Comparison of ENCODE assay signal across 16 mouse cellular contexts in genomic region chr11:96886942-96887546, GRCm38 (mm10). TPM values are rescaled to one million over a fixed set of nuclear protein-coding genes. Genes with fewer than 3 reads are reported as not detected.
DNase-seq lines count a peak whose midpoint lies in the region; ATAC-seq and TF ChIP-seq lines count a peak whose summit lies in the region.
"Had no signal": no experiment of that assay in that cellular context is flagged by ENCODE, and none has a peak within 500 bp of the region (broad histone marks: within the 10 kb centered on the region; RNA-seq: fewer than 3 reads in every experiment).

No protein-coding gene starts in this region.

- H3K9me3 ChIP-seq in midbrain, embryonic 10.5 days (replicated peaks): no peaks in the 10 kb centered on the region
- H3K9me3 ChIP-seq in midbrain, postnatal 0 days (ENCODE audit: low read length): no peaks in the 10 kb centered on the region
- no peaks in the 10 kb centered on the region for H3K9me3 ChIP-seq in embryonic facial prominence, embryonic 13.5 days
- H3K9me3 ChIP-seq in hindbrain, embryonic 12.5 days (replicated peaks): no peaks in the 10 kb centered on the region
- no peaks in the 10 kb centered on the region for H3K9me3 ChIP-seq in neural tube, embryonic 13.5 days
- H3K9me3 ChIP-seq: G1E had no signal

- H3K4me2 ChIP-seq in midbrain, postnatal 0 days (ENCODE audit: low read depth, low read length, poor library complexity, severe bottlenecking): no peak overlapping the region
- no peak overlapping the region for H3K4me2 ChIP-seq in embryonic facial prominence, embryonic 13.5 days
- H3K4me2 ChIP-seq in hindbrain, embryonic 12.5 days (replicated peaks): no peak overlapping the region
- H3K4me2 ChIP-seq in neural tube, embryonic 13.5 days: no peak overlapping the region

- no peak for DNase-seq in midbrain, embryonic 10.5 days (ENCODE audit: low spot score)
- no peak for DNase-seq in midbrain, postnatal 0 days (ENCODE audit: low spot score)
- no peak for DNase-seq in frontal cortex, postnatal 25 days (ENCODE audit: low spot score in 2 of 2)
- no peak for DNase-seq in right cerebral cortex, postnatal 14 days
- DNase-seq: adrenal gland, adult 8-10 months; heart, postnatal 10 days; liver had no signal

- no peak for TF ChIP-seq CTCF in midbrain, postnatal 0 days (IDR thresholded peaks at IDR 0.05)

- no peaks in the 10 kb centered on the region for H3K36me3 ChIP-seq in midbrain, embryonic 10.5 days
- H3K36me3 ChIP-seq in midbrain, postnatal 0 days (ENCODE audit: insufficient read depth, low read length): no peaks in the 10 kb centered on the region
- no peaks in the 10 kb centered on the region for H3K36me3 ChIP-seq in embryonic facial prominence, embryonic 13.5 days
- H3K36me3 ChIP-seq in hindbrain, embryonic 12.5 days: no peaks in the 10 kb centered on the region
- no peaks in the 10 kb centered on the region for H3K36me3 ChIP-seq in neural tube, embryonic 13.5 days
- H3K36me3 ChIP-seq: G1E had no signal

- peaks cover 47% of the 10 kb centered on the region for H3K4me1 ChIP-seq in midbrain, embryonic 10.5 days
- 0 out of 2 replicates have a peak, but pooled peaks cover 7% of the 10 kb centered on the region for H3K4me1 ChIP-seq in midbrain, postnatal 0 days (ENCODE audit: insufficient read depth, low read length)
- H3K4me1 ChIP-seq in embryonic facial prominence, embryonic 13.5 days: peaks cover 18% of the 10 kb centered on the region
- peaks cover 39% of the 10 kb centered on the region for H3K4me1 ChIP-seq in hindbrain, embryonic 12.5 days
- H3K4me1 ChIP-seq in neural tube, embryonic 13.5 days (replicated peaks): peaks cover 47% of the 10 kb centered on the region

- no peak overlapping the region for H3K4me3 ChIP-seq in midbrain, embryonic 10.5 days
- H3K4me3 ChIP-seq in midbrain, postnatal 0 days (ENCODE audit: low read depth, low read length): no peak overlapping the region
- H3K4me3 ChIP-seq in embryonic facial prominence, embryonic 13.5 days: no peak overlapping the region
- no peak overlapping the region for H3K4me3 ChIP-seq in hindbrain, embryonic 12.5 days
- H3K4me3 ChIP-seq in neural tube, embryonic 13.5 days: no peak overlapping the region
- H3K4me3 ChIP-seq: erythroblast, embryonic 14.5 days had no signal

- no peak for ATAC-seq in midbrain, postnatal 0 days (ENCODE audit: low FRiP score)
- ATAC-seq in embryonic facial prominence, embryonic 13.5 days (ENCODE audit: insufficient number of reproducible peaks, insufficient read depth, low FRiP score, low TSS enrichment, low read depth): no peak
- ATAC-seq in hindbrain, embryonic 12.5 days (ENCODE audit: low FRiP score): no peak
- no peak for ATAC-seq in neural tube, embryonic 13.5 days (ENCODE audit: low read depth)
- no peak for ATAC-seq in activated CD4-positive, CD25-positive, alpha-beta regulatory T cell, adult 4 months
- ATAC-seq: lung, postnatal 0 days had no signal

- WGBS in midbrain, embryonic 10.5 days: 89% methylated on average over 8 of the region's 8 CpGs
- 80% methylated on average over 8 of the region's 8 CpGs for WGBS in midbrain, postnatal 0 days
- 82% methylated on average over 8 of the region's 8 CpGs for WGBS in embryonic facial prominence, embryonic 13.5 days
- WGBS in hindbrain, embryonic 12.5 days: 77% methylated on average over 8 of the region's 8 CpGs
- 77% methylated on average over 8 of the region's 8 CpGs for WGBS in neural tube, embryonic 13.5 days

- H3K9ac ChIP-seq in midbrain, postnatal 0 days (replicated peaks; ENCODE audit: low read length, poor library complexity, severe bottlenecking): no peak overlapping the region
- no peak overlapping the region for H3K9ac ChIP-seq in embryonic facial prominence, embryonic 13.5 days
- H3K9ac ChIP-seq in hindbrain, embryonic 12.5 days: 0 out of 2 replicates have a peak overlapping the region, but pooled peaks have one; percentile 46
- no peak overlapping the region for H3K9ac ChIP-seq in neural tube, embryonic 13.5 days

- no peaks in the 10 kb centered on the region for H3K27me3 ChIP-seq in midbrain, embryonic 10.5 days (ENCODE audit: low read depth, poor library complexity, severe bottlenecking)
- no peaks in the 10 kb centered on the region for H3K27me3 ChIP-seq in midbrain, postnatal 0 days (ENCODE audit: insufficient read depth, low read length)
- H3K27me3 ChIP-seq in embryonic facial prominence, embryonic 13.5 days: no peaks in the 10 kb centered on the region
- no peaks in the 10 kb centered on the region for H3K27me3 ChIP-seq in hindbrain, embryonic 12.5 days
- H3K27me3 ChIP-seq in neural tube, embryonic 13.5 days: no peaks in the 10 kb centered on the region

- peak overlapping the region; percentile 93 for H3K27ac ChIP-seq in midbrain, embryonic 10.5 days (replicated peaks)
- no peak overlapping the region for H3K27ac ChIP-seq in midbrain, postnatal 0 days (ENCODE audit: low read depth, low read length)
- peak overlapping the region; percentile 33; the same call in 1 of the 2 replicates for H3K27ac ChIP-seq in embryonic facial prominence, embryonic 13.5 days
- peak overlapping the region; percentile 93 for H3K27ac ChIP-seq in hindbrain, embryonic 12.5 days
- H3K27ac ChIP-seq in neural tube, embryonic 13.5 days (replicated peaks): peak overlapping the region; percentile 88

RNA-seq across cellular contexts. Expression of gene Cdk5rap3, which starts 29.3 kb away (rescaled TPM):
- polyA plus RNA-seq in midbrain, embryonic 10.5 days (2016; fragmentation: Nextera tagmentation; extraction: Ambion mirVana): 116 and 120 TPM in 2 replicates
- 43.6 and 48.3 TPM in 2 replicates for total RNA-seq in midbrain, postnatal 0 days (2014; rRNA removed)
- 83.9 and 85.1 TPM in 2 replicates for polyA plus RNA-seq in midbrain, postnatal 0 days (2015; fragmentation: Nextera tagmentation; extraction: Ambion mirVana)
- polyA plus RNA-seq in embryonic facial prominence, embryonic 13.5 days (2015; fragmentation: Nextera tagmentation; extraction: Ambion mirVana): 89.4 and 94.8 TPM in 2 replicates
- 98.8 and 98.9 TPM in 2 replicates for polyA plus RNA-seq in hindbrain, embryonic 12.5 days (2016; fragmentation: Nextera tagmentation; extraction: Ambion mirVana)
- 79.2 and 92.0 TPM in 2 replicates for polyA plus RNA-seq in neural tube, embryonic 13.5 days (2015; fragmentation: Nextera tagmentation; extraction: Ambion mirVana)
- polyA plus RNA-seq in activated CD4-positive, CD25-positive, alpha-beta regulatory T cell, adult 4 months (2017; shearing (Covaris generic)): 10 to 100 TPM; 86.7 to 92.1 TPM

RNA-seq across cellular contexts. Expression of gene Copz2, which starts 37.4 kb away (rescaled TPM):
- polyA plus RNA-seq in midbrain, embryonic 10.5 days (2016; fragmentation: Nextera tagmentation; extraction: Ambion mirVana): 44.9 and 46.1 TPM in 2 replicates
- 12.7 and 12.9 TPM in 2 replicates for total RNA-seq in midbrain, postnatal 0 days (2014; rRNA removed)
- polyA plus RNA-seq in midbrain, postnatal 0 days (2015; fragmentation: Nextera tagmentation; extraction: Ambion mirVana): 16.7 and 20.3 TPM in 2 replicates
- 123 and 125 TPM in 2 replicates for polyA plus RNA-seq in embryonic facial prominence, embryonic 13.5 days (2015; fragmentation: Nextera tagmentation; extraction: Ambion mirVana)
- 56.5 and 60.7 TPM in 2 replicates for polyA plus RNA-seq in hindbrain, embryonic 12.5 days (2016; fragmentation: Nextera tagmentation; extraction: Ambion mirVana)
- 36.6 and 43.2 TPM in 2 replicates for polyA plus RNA-seq in neural tube, embryonic 13.5 days (2015; fragmentation: Nextera tagmentation; extraction: Ambion mirVana)
- not detected for polyA plus RNA-seq in activated CD4-positive, CD25-positive, alpha-beta regulatory T cell, adult 4 months (2017; shearing (Covaris generic))
- total RNA-seq: neutrophil, adult 5-6 weeks had no signal

RNA-seq across cellular contexts. Expression of gene Prr15l, which starts 40.9 kb away (rescaled TPM):
- polyA plus RNA-seq in midbrain, embryonic 10.5 days (2016; fragmentation: Nextera tagmentation; extraction: Ambion mirVana): 0.04 and 0.05 TPM in 2 replicates
- 0.27 TPM in 1 of 2 replicates, not detected in the other for total RNA-seq in midbrain, postnatal 0 days (2014; rRNA removed)
- 0.51 and 0.56 TPM in 2 replicates for polyA plus RNA-seq in midbrain, postnatal 0 days (2015; fragmentation: Nextera tagmentation; extraction: Ambion mirVana)
- polyA plus RNA-seq in embryonic facial prominence, embryonic 13.5 days (2015; fragmentation: Nextera tagmentation; extraction: Ambion mirVana): 2.4 and 3.4 TPM in 2 replicates
- 0.53 and 1.5 TPM in 2 replicates for polyA plus RNA-seq in hindbrain, embryonic 12.5 days (2016; fragmentation: Nextera tagmentation; extraction: Ambion mirVana)
- polyA plus RNA-seq in neural tube, embryonic 13.5 days (2015; fragmentation: Nextera tagmentation; extraction: Ambion mirVana): 0.21 TPM in 1 of 2 replicates, not detected in the other
- polyA plus RNA-seq in activated CD4-positive, CD25-positive, alpha-beta regulatory T cell, adult 4 months (2017; shearing (Covaris generic)): under 1 TPM in 1 of 2 experiments, not detected in 1; 0.15 TPM
- total RNA-seq: layer of hippocampus, postnatal 10 days had no signal

RNA-seq across cellular contexts. Expression of gene Pnpo, which starts 56.7 kb away (rescaled TPM):
- polyA plus RNA-seq in midbrain, embryonic 10.5 days (2016; fragmentation: Nextera tagmentation; extraction: Ambion mirVana): 28.2 and 32.1 TPM in 2 replicates
- total RNA-seq in midbrain, postnatal 0 days (2014; rRNA removed): 26.9 and 28.6 TPM in 2 replicates
- polyA plus RNA-seq in midbrain, postnatal 0 days (2015; fragmentation: Nextera tagmentation; extraction: Ambion mirVana): 36.8 and 37.4 TPM in 2 replicates
- polyA plus RNA-seq in embryonic facial prominence, embryonic 13.5 days (2015; fragmentation: Nextera tagmentation; extraction: Ambion mirVana): 19.9 and 27.9 TPM in 2 replicates
- 21.5 and 22.5 TPM in 2 replicates for polyA plus RNA-seq in hindbrain, embryonic 12.5 days (2016; fragmentation: Nextera tagmentation; extraction: Ambion mirVana)
- 18.5 and 22.3 TPM in 2 replicates for polyA plus RNA-seq in neural tube, embryonic 13.5 days (2015; fragmentation: Nextera tagmentation; extraction: Ambion mirVana)
- polyA plus RNA-seq in activated CD4-positive, CD25-positive, alpha-beta regulatory T cell, adult 4 months (2017; shearing (Covaris generic)): 10 to 100 TPM; 25.6 to 33.4 TPM

RNA-seq across cellular contexts. Expression of gene Nfe2l1, which starts 57.3 kb away (rescaled TPM):
- polyA plus RNA-seq in midbrain, embryonic 10.5 days (2016; fragmentation: Nextera tagmentation; extraction: Ambion mirVana): 71.9 and 78.0 TPM in 2 replicates
- 86.0 and 88.0 TPM in 2 replicates for total RNA-seq in midbrain, postnatal 0 days (2014; rRNA removed)
- polyA plus RNA-seq in midbrain, postnatal 0 days (2015; fragmentation: Nextera tagmentation; extraction: Ambion mirVana): 64.5 and 68.9 TPM in 2 replicates
- polyA plus RNA-seq in embryonic facial prominence, embryonic 13.5 days (2015; fragmentation: Nextera tagmentation; extraction: Ambion mirVana): 61.7 and 66.5 TPM in 2 replicates
- polyA plus RNA-seq in hindbrain, embryonic 12.5 days (2016; fragmentation: Nextera tagmentation; extraction: Ambion mirVana): 82.8 and 88.2 TPM in 2 replicates
- polyA plus RNA-seq in neural tube, embryonic 13.5 days (2015; fragmentation: Nextera tagmentation; extraction: Ambion mirVana): 66.2 and 66.5 TPM in 2 replicates
- polyA plus RNA-seq in activated CD4-positive, CD25-positive, alpha-beta regulatory T cell, adult 4 months (2017; shearing (Covaris generic)): 10 to 100 TPM; 19.7 to 22.1 TPM

Comparison
In these comparisons a context has a peak if more than half of its experiments do, and no peak if none do; other contexts are left out.
1. RNA of gene Copz2, which starts 37.4 kb away (polyA plus RNA-seq): 123 to 125 TPM in embryonic facial prominence, embryonic 13.5 days, 56.5 to 60.7 TPM in hindbrain, embryonic 12.5 days, 44.9 to 46.1 TPM in midbrain, embryonic 10.5 days, 36.6 to 43.2 TPM in neural tube, embryonic 13.5 days and 16.7 to 20.3 TPM in midbrain, postnatal 0 days; not detected in activated CD4-positive, CD25-positive, alpha-beta regulatory T cell, adult 4 months; every median in the first group is over 10 times any median in the second.